Mouse (Mus musculus) embryonic fibroblast, embryonic 13.5 days (primary cell): ENCODE measurements around the gene Grhl1.

Experiments used
- CTCF ChIP-seq: IDR thresholded peaks from 2 replicates; pipeline ENCODE4 v1.5.1; 2011; ENCODE audit warnings: mild to moderate bottlenecking, control low read depth, low read length, moderate library complexity, borderline replicate concordance; ENCODE audit not compliant: insufficient read depth
- POLR2A ChIP-seq: IDR thresholded peaks from 2 replicates; pipeline ENCODE4 v1.6.1; 2011; ENCODE audit warnings: low read depth, mild to moderate bottlenecking, control low read depth, low read length, moderate library complexity

- TF ChIP-seq CTCF (peak; percentile 45; the same call in 1 of the 2 replicates), POLR2A (no peak)
Observed at GRCm38 (mm10) chr12:24600806-24601205, 28.7 kb downstream of the Grhl1 start.
